Mouse (Mus musculus) CD4-positive helper T cell, adult 2 months (primary cell): ENCODE results near the gene Dlg2.

ENCODE experiments used
- DNase-seq: peaks from one replicate; pipeline ENCODE4 v3.0.0-alpha.2; 2012; ENCODE audit warnings: low read depth, missing footprints, low spot score

The Dlg2 gene

DNA sequence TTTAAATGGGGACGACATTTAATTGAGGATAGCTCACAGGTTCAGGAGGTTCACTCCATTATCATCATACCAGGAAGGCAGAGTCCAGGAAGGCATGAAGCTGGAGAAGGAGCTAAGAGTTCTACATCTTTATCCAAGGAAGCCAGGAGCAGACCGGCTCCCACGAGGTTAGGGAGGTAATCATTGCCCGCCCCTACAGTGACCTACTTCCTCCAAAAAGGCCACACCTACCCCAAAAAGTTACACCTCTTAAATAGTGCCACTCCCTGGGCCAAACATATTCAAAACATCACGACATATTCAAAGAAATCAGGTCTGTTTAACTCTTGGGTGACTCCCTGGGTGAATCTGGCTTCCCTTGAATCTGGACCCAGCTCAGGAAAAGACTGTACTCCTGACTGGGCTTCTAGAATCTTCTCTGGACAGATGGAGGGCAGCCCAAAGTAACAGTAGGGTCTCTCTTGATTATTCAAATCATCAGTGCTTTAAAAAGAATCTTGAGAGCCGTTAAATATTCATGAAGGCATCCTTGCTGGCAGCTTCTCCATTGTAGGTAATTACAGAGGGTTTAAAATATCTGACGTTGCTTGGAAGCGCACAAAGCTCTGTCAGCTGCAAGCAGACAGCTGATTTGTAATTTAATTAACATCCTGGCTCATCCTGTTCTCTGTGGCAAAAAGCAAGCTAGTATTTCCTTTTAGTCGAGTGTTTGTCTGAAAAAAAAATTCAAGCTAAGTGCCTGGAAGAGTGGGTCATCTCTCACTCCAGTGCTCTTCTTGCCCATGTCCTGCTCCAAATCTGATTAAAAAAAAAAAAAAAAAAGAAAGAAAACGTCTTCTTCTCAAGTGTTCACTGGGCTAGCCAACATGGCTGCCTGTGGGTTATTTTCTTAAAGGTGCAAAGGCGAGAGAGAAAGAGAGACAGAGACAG is 966.2 kb downstream of the Dlg2 start:
- DNase-seq, result no peak

- DNase-seq, result no peak
Observed at GRCm38 (mm10) chr7:91443377-91443714, 966.9 kb downstream of the Dlg2 start.

- DNase-seq, result no peak
Observed at GRCm38 (mm10) chr7:91443913-91444312, 967.4 kb downstream of the Dlg2 start.

DNA sequence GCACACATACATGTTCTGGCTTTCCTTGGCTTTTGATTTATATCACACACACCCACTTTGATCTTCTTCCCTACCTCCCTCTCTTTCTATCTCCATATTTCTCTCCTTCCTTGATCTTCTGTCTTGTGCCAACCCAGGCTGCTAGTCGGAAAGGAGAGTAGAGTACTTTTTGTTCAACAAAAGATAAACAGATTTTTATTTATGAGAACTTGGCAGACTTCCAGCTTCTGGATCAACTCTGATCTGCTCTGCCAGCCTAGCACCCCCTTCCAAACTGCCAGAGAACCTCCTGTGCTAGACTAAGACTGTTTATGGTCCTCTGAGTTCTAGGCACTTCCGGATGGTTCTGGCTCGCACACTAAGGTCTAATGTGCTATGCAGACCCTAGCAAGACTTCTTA is 968.3 kb downstream of the Dlg2 start:
- no peak for DNase-seq

DNA sequence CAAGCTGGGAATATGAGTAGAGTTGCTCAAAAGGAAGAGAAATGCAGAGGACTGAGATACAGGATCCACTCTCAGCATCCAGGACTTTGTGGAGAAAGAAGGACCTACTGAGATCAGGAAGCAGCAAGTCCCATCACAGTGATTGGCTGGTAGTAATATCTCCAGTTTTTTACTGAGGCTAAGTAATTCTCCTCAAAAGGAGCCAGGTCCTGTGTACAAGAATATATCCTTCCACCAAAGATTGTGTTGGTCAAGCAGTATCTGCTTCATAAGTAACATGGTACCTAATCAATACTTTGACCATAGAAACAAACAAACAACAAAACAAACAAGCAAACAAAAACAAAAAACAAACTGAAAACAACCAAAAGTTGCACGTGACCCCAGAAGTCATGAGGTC is 980.3 kb downstream of the Dlg2 start:
- DNase-seq, result no peak

DNA sequence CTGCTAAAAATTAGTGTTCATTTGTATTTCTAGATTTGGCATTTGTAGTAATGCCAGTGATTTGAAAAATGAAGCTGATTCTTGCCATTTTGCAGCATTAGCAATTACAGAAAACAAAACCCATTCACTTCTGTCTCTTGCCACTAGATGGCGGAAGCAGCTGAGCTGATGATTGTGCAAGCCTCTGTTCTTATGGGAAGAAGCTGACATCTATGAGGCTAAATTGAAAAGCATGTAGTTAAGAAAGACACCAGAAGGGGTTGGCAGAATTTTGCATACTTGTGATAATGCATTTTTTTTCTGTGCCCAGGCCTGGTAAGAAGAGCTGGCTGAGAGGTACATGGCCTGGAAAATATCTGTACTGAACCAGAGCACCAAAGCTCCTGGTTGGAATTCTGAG is 980.7 kb downstream of the Dlg2 start:
- peak; percentile 5 for DNase-seq

- DNase-seq, result no peak
Observed at GRCm38 (mm10) chr7:91461352-91461751, 984.9 kb downstream of the Dlg2 start.

GRCm38 (mm10) chr7:91463256-91463655 is 986.8 kb downstream of the Dlg2 start:
- no peak for DNase-seq

DNA sequence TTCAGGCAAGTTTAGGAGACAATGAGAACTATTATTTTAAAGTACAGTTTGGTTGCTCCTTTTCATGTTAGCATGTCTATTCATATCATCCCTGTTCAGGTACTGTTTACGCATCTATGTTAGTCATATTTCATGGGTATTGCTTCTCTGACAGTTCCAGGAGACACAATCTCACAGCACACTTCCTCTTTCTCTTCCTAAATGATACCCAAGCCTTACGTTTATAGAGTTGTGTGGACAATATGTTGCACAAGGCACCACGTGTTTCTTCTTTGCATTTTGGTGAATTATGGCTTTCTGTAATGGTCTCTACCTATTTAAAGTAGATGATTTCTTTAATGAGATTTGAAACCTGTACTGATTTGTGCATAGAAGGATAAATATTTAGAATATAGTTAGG is 990.6 kb downstream of the Dlg2 start:
- no peak for DNase-seq

GRCm38 (mm10) chr7:91479145-91479544 is 1002.7 kb downstream of the Dlg2 start:
- no peak for DNase-seq

DNA sequence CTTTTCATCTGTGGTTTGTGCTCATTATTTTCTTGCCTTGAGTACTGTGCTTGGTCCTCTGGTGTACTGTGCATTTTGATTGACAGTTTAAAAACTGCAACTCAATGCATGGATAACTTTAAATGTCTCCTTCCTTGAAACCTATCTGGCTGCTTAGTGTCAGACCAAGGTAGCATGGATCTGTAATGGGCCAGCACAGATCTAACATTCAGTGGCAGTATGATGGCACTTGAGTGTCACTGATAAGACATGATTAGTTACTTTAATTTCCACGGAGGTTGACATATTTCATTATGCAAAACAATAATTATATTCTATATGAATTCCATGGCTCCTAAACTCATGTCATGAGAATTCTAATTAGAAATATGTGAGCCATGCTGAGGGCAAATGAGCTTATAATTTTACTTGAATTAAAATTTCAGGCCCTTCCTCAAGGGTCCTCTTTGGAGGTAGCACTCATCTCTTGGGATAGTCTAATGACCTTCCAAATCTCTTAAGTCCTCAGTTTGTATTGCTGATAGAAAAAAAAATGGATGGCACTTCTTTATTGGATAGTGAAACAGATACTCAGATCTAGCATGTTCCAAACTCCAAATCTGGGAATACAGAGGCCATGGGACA is 1005.2 kb downstream of the Dlg2 start:
- no peak for DNase-seq

DNA sequence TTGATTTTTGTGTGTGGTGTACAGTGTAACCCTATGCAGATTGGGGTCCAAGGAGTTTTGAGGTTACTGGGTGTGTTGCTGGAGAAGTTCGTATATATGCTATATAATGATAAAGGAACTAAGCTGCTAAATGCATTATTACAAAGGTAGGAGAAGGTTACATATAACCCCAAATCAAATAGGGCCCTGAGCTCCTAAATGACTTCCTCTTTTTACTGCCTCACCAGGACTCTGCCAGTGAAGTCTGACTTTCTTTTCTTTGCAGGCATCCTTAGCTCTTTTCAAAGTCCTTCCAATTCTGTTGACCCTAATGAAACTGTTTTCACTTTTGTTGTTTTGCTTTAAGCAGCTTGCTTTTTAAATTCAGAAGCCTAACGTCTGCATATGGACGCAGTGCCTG is 1016.8 kb downstream of the Dlg2 start:
- DNase-seq, result no peak

DNA sequence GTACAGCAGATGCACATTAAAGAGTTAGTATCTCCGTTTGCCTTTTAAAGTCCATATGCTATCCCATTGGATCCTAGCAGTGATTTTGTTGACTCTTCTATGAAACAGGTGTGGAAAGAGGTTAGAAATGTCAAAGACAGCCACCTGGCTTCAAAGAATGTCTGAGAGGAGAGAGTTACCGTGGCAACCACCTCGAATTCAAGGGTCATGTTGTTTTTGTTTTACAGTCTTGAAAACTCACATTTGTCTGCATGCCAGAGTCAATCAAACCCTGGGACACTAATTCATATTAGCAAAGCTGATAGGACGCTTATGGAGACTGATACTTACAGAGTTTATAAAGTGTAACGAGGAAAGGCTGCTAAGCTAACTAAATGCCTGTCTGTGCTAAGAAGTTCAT is 1019.1 kb downstream of the Dlg2 start:
- no peak for DNase-seq

GRCm38 (mm10) chr7:91511119-91511518 is 1034.6 kb downstream of the Dlg2 start:
- no peak for DNase-seq

GRCm38 (mm10) chr7:91514445-91514844 is 1038.0 kb downstream of the Dlg2 start:
- DNase-seq, result no peak

- DNase-seq, result no peak
Observed at GRCm38 (mm10) chr7:91516225-91516624, 1039.8 kb downstream of the Dlg2 start.

DNA sequence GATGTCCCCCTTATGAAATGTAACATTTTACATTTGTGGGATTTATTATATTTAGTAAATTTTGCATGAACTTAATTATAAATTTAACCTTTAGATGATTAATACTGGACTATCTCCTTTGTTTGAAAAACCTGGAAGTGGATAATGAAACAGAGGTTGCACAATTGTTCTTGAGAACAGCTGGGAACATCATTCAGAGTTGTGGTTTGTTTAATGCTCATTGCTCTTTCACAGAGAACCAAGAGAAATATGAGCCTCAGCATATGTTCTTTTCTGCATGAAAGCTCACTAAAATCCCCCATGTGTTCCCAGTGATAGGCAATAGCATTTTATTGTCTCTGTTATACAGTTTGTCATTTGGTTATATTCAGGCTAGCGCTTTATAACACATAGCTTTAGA is 1049.4 kb downstream of the Dlg2 start:
- DNase-seq, result no peak

DNA sequence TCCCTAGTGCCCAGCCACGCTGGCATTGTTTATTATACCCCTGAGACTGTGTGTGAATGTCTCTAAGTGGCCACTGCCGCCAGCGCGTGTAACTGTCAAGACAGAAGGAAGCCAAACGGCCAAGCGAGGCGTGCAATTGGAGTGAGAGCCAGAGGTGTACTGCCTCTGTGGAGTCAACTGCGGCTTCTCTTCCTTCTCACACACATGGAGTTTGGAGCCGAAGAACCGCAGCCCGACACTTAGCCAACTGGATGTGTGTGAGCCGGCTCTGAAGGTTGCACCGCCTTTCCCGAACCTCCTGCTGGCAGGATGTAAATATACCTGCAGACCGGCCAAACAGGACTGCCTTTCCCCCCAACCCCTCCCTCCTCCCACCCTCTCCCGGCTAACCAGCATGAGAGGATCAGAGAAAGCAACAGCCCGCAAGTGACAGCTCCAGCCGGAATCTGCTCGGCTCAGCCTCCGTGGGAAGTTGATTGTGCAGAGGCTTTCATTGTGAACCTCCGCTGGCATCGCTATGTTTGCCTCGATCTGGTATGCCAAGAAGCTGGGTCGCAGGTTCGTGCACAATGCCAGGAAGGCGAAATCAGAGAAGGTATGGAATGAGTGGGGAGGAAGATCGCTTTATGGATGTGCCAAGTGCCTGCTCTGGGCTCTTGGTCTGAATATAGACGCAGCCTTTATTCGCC is 1066.3 kb downstream of the Dlg2 start:
- no peak for DNase-seq

- DNase-seq, result no peak
Observed at GRCm38 (mm10) chr7:91543286-91543650, 1066.8 kb downstream of the Dlg2 start.

GRCm38 (mm10) chr7:91544600-91544999 is 1068.1 kb downstream of the Dlg2 start:
- DNase-seq, result no peak

- no peak for DNase-seq
Observed at GRCm38 (mm10) chr7:91548796-91549195, 1072.3 kb downstream of the Dlg2 start.

- DNase-seq, result no peak
Observed at GRCm38 (mm10) chr7:91557582-91557981, 1081.1 kb downstream of the Dlg2 start.

DNA sequence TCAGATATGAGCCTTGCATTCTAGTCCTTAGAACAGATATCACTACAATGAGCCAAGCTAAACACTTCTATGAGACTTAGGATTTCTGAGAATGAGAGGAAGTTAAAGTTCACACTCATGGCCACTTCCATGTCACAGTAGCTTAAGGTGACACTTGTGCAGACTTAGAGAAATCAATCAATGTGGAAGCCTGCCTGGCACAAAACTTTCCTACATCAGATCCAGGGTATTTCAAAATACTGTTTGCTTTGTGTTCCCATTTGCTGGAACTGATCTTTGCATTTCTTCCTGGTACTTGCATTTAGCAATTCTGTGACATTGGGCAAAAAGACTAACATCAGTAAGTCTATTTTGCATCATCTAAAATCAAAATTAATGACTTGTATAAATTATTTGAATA is 1091.0 kb downstream of the Dlg2 start:
- DNase-seq, result no peak
